Mouse (Mus musculus) lung, embryonic 14.5 days (tissue): ENCODE measurements around the gene Kbtbd6. TPM values are rescaled to one million over a fixed set of nuclear protein-coding genes. Genes with fewer than 3 reads are reported as not detected.

ENCODE experiments used
- ATAC-seq: fragments of 200-750 bp; cut with Nextera tagmentation; 2 replicates; pipeline ENCODE4 v1.8.0; 2017; ENCODE audit warnings: mild to moderate bottlenecking, moderate TSS enrichment, moderate library complexity; ENCODE audit not compliant: insufficient read depth
- DNase-seq: peaks from one replicate; pipeline ENCODE4 v3.0.0-alpha.2; 2015
- H3K27ac ChIP-seq: fragments of 300-500 bp; sonication (generic); 2 replicates; pipeline ENCODE4 v1.5.1; 2014; ENCODE audit warnings: low read depth, mild to moderate bottlenecking, moderate library complexity
- H3K27me3 ChIP-seq: fragments of 300-500 bp; sonication (generic); 2 replicates; pipeline ENCODE4 v1.6.1; 2014; ENCODE audit warnings: low read length, control low read depth; ENCODE audit not compliant: insufficient read depth
- H3K36me3 ChIP-seq: fragments of 300-500 bp; sonication (generic); 2 replicates; pipeline ENCODE4 v1.6.1; 2014; ENCODE audit warnings: control low read depth; ENCODE audit not compliant: insufficient read depth
- H3K4me1 ChIP-seq: fragments of 300-500 bp; sonication (generic); 2 replicates; pipeline ENCODE4 v1.6.1; 2014; ENCODE audit warnings: antibody characterized with exemption, control low read depth; ENCODE audit not compliant: insufficient read depth
- H3K4me2 ChIP-seq: fragments of 300-500 bp; sonication (generic); 2 replicates; pipeline ENCODE4 v1.6.1; 2014; ENCODE audit warnings: mild to moderate bottlenecking
- H3K4me3 ChIP-seq: fragments of 300-500 bp; sonication (generic); 2 replicates; pipeline ENCODE4 v1.5.1; 2014; ENCODE audit warnings: low read depth, low read length
- H3K9ac ChIP-seq: fragments of 300-500 bp; sonication (generic); 2 replicates; pipeline ENCODE4 v1.6.1; 2014
- H3K9me3 ChIP-seq: fragments of 300-500 bp; sonication (generic); 2 replicates; pipeline ENCODE4 v1.6.1; 2016; ENCODE audit warnings: low read depth, low read length, control low read depth
- CTCF ChIP-seq: IDR thresholded peaks from 2 replicates; pipeline ENCODE4 v1.5.1; 2016; ENCODE audit warnings: antibody characterized with exemption, low read depth
- WGBS: fragments of 180-500 bp; shearing (Covaris S2); extraction: QIAGEN DNeasy Blood & Tissue Kit; methylation state at CpG from one replicate; pipeline ENCODE4 v1.1.7; 2014; 5-methylcytosine and 5-hydroxymethylcytosine counted together
- polyA plus RNA-seq: library from polyadenylated mRNA; unstranded; fragments of >200 nt; fragmentation: Nextera tagmentation; extraction: Ambion mirVana; gene quantifications from 2 replicates; pipeline ENCODE4 v1.2.1, GENCODE M21; 2014

Gene Kbtbd6
- polyA plus RNA-seq, 1 experiment from 2014 or later = 5.6 TPM

DNA sequence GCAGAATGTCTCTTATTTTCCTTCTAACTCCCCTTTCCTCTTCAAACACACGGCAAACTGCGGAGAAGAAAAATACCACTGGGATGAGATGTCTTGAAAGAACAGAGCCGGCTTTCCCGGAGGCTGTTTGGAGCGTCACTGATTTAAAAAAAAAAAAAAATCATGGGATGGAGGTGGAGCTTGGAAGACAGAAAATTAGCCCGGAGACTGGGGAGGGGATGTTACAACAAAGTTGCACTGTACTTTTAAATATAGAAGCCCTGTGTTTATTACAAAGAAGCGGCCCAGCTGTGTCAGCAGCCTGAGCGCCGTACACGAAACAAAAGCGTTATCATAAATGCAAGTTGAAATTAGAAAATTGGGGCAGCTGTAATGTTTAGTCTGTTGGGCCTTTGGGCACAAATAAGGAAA is 30.6 kb downstream of the Kbtbd6 start:
- peak overlapping the region; percentile 100 for H3K27ac ChIP-seq
- peak; percentile 85 for DNase-seq

DNA sequence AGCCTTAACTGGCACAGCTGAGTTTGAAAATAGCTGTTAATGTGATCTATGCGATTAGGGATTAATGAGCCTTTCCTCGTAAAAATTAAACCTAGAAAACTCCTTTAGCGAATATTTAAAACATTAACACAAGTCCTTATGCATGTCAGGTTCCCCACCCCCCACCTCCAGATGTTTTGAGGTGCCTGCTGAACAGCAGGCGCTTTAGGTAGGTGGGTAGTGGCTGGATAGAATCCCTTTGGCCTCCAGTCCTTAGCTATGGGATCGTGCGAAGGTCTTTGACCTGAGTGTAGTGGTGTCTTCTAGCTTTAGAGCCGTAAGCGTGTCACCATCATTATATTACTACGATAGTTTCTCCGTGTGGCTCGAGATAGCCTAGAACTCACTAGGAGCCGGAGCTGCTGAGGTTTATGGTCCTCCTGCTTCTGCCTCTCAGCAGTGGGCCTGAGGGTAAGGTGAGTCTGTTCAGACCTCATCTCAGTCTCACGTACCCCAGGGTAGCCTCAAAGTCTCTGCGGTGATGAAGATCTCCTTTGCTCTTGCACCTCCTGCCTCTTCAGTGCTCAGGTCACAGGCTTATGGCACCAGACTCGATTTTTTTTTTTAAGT is 31.2 kb downstream of the Kbtbd6 start:
- peak overlapping the region; percentile 94 for H3K4me3 ChIP-seq
- H3K36me3 ChIP-seq = peaks cover 4% of the 10 kb centered on the region
- no peak for ATAC-seq
- DNase-seq = no peak
- peak overlapping the region; percentile 98 for H3K9ac ChIP-seq
- H3K9me3 ChIP-seq = no peaks in the 10 kb centered on the region
- peak overlapping the region; percentile 100 for H3K27ac ChIP-seq
- H3K4me1 ChIP-seq = peaks cover 10% of the 10 kb centered on the region; the same call in 1 of the 2 replicates
- TF ChIP-seq CTCF = no peak
- H3K4me2 ChIP-seq = peak overlapping the region; percentile 92
- H3K27me3 ChIP-seq = no peaks in the 10 kb centered on the region
- 13% methylated on average over 15 of the region's 15 CpGs for WGBS

More for the DNA sequence above, 30.6 kb downstream of the Kbtbd6 start:
- Histone ChIP-seq H3K9ac (peak overlapping the region; percentile 98), H3K27me3 (no peaks in the 10 kb centered on the region), H3K9me3 (no peaks in the 10 kb centered on the region), H3K4me1 (peaks cover 10% of the 10 kb centered on the region; the same call in 1 of the 2 replicates), H3K4me3 (peak overlapping the region; percentile 94), H3K36me3 (peaks cover 9% of the 10 kb centered on the region), H3K4me2 (peak overlapping the region; percentile 92)
- no peak for TF ChIP-seq CTCF
- under 1% methylated on average over 11 of the region's 11 CpGs for WGBS
- peak; percentile 10; the same call in 1 of the 2 replicates for ATAC-seq

DNA sequence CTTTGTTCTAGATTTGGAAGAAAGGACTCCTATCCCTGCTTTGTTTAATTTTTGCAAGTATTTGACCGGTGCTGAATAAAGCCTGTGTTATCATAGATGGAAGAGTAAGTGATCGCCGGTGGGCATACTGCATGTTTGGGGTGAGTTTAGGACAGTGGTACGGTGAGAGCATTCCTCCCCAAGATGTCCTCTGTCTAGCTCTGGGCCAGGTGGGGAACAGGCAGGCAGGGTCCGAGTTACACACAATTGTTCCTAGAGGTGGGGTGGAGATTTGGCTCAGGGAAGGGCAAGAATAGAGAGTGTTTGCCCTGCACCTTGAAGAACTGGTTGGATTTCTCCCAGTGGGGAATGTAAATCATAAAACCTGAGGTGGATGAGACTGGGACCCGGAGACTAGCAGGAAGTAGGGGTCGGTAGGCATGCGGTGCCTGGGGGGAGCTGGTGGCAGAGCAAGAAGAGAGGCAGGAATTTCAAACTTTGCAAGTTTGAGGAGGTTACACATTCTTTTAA is 32.0 kb downstream of the Kbtbd6 start:
- 50% methylated on average over 8 of the region's 8 CpGs for WGBS
- H3K4me1 ChIP-seq = peaks cover 10% of the 10 kb centered on the region; the same call in 1 of the 2 replicates

DNA sequence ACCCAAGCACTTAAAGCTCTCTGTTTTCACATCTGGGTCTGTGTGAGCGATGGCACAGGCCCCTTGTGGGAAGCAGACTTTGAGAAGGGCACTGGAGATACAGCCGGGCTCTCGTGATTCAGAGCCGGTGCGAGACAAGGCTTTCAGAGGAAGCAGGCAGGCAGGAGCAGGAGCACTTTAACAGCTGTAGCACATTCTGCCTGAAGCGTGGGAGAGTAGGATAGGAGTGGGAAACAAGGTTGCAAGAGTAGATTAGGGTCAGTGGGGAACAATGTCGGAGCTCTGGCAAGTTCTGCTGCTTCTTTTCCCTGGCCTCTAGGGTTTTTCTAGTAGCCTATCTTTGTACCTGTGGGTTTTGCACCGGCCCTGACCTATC is 35.0 kb downstream of the Kbtbd6 start:
- no peak for ATAC-seq
- Histone ChIP-seq H3K36me3 (no peaks in the 10 kb centered on the region), H3K27me3 (no peaks in the 10 kb centered on the region), H3K4me2 (peak overlapping the region; percentile 68), H3K9ac (peak overlapping the region; percentile 26), H3K27ac (peak overlapping the region; percentile 75; the same call in 1 of the 2 replicates), H3K4me1 (peaks cover 10% of the 10 kb centered on the region; the same call in 1 of the 2 replicates), H3K4me3 (peak overlapping the region; percentile 33), H3K9me3 (no peaks in the 10 kb centered on the region)
- 25% methylated on average over 8 of the region's 8 CpGs for WGBS
- DNase-seq = no peak
- TF ChIP-seq CTCF = no peak

More for the DNA sequence above, 32.0 kb downstream of the Kbtbd6 start:
- peak overlapping the region; percentile 94 for H3K4me3 ChIP-seq
- DNase-seq (peak; percentile 60), ATAC-seq (no peak)
- peak overlapping the region; percentile 92 for H3K4me2 ChIP-seq
- no peaks in the 10 kb centered on the region for H3K27me3 ChIP-seq
- H3K27ac ChIP-seq = peak overlapping the region; percentile 100
- peaks cover 4% of the 10 kb centered on the region; the same call in 1 of the 2 replicates for H3K36me3 ChIP-seq
- TF ChIP-seq CTCF = no peak
- no peaks in the 10 kb centered on the region for H3K9me3 ChIP-seq
- no peak overlapping the region; the same call in 1 of the 2 replicates for H3K9ac ChIP-seq

DNA sequence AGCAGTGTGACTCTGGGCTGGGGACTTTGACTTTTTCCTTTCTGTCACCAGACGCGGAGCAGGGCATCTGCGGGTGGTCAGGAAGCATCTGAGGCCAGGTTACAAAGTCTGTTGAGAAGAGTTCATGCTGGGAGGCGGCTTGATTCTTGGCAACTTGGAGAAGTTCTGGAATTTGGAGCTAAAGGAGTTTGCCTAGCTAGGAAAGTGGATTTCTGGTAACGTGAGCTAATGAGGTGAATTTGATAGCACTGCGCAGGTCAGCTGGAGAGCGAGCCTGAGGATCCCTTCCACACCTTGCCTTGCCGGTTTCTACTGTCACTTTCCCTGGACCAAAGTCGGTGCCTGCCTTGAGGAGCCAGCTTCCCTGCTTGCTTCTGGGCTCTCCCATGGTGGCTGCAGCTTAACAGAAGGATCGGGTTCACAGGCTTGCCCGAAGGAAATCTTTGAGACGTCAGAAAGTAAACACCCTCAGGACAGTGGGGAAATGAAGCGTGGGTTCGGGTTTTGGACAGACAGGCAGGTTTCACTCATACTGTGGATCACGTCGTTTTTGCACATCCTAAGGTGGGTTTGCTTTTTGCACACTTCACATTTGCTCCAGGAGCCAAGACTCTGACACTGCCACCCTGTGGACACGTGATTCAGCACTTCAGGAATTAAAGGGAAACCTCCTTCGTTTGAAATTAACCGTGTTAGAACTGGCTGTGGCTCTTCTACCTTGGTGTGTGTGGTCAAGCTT is 35.5 kb downstream of the Kbtbd6 start:
- Histone ChIP-seq H3K36me3 (no peaks in the 10 kb centered on the region), H3K27me3 (no peaks in the 10 kb centered on the region), H3K27ac (peak overlapping the region; percentile 75; the same call in 1 of the 2 replicates), H3K4me3 (peak overlapping the region; percentile 33), H3K9ac (peak overlapping the region; percentile 26), H3K4me2 (peak overlapping the region; percentile 68), H3K4me1 (peaks cover 10% of the 10 kb centered on the region; the same call in 1 of the 2 replicates), H3K9me3 (no peaks in the 10 kb centered on the region)
- WGBS = 5% methylated on average over 19 of the region's 19 CpGs
- DNase-seq (peak; percentile 68), ATAC-seq (peak; percentile 20)
- peak; percentile 49 for TF ChIP-seq CTCF

DNA sequence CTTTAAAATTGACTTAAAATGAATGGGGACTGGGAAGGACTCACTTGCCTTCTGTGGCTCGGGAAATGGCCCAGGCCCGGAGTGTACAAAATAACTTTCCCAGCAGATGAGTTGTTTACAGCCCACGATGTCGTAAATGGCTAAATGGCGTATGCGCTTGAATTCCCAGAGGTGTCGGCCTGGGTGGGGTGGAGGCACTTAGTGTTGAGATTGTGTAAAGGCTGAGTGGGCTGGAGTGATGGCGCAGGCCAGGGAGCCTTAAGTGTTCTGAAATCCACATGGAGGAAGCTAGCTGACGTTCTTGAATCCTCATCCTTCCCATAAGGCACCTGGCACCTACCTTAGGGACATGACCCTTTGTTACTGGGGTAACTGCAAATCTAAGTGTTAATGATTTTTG is 36.9 kb downstream of the Kbtbd6 start:
- no peak for ATAC-seq
- Histone ChIP-seq H3K9me3 (no peaks in the 10 kb centered on the region), H3K4me2 (no peak overlapping the region), H3K9ac (no peak overlapping the region), H3K4me1 (peaks cover 4% of the 10 kb centered on the region; the same call in 1 of the 2 replicates), H3K4me3 (no peak overlapping the region), H3K27me3 (no peaks in the 10 kb centered on the region), H3K36me3 (no peaks in the 10 kb centered on the region), H3K27ac (no peak overlapping the region)
- TF ChIP-seq CTCF = no peak
- no peak for DNase-seq
- 78% methylated on average over 9 of the region's 9 CpGs for WGBS

DNA sequence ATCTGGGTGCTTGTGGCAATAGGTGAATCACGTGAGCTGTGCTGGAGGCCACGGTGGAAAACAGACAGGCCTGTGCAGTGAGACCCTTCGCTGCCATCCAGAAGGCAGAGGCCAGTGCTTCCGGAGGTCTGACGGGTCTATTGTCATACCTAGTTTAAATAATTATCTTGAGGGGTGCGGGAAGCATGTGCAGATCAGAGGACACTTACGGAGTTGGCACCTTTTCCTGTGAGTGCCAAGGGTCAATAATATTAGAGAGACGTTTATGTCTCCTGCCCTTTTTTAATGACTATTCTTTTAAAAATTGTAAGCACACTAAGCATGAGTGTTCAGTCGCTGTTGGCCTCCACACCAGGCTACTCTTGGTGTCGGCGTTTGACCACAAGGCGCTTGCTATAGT is 37.5 kb downstream of the Kbtbd6 start:
- ATAC-seq (no peak), DNase-seq (no peak)
- Histone ChIP-seq H3K27me3 (no peaks in the 10 kb centered on the region), H3K4me3 (no peak overlapping the region), H3K36me3 (no peaks in the 10 kb centered on the region), H3K4me2 (no peak overlapping the region), H3K9me3 (no peaks in the 10 kb centered on the region), H3K4me1 (peaks cover 3% of the 10 kb centered on the region; the same call in 1 of the 2 replicates), H3K27ac (no peak overlapping the region), H3K9ac (no peak overlapping the region)
- no peak for TF ChIP-seq CTCF
- 62% methylated on average over 12 of the region's 12 CpGs for WGBS
